Mouse (Mus musculus) midbrain, embryonic 10.5 days (tissue): ENCODE measurements around the gene Mrfap1. TPM values are rescaled to one million over a fixed set of nuclear protein-coding genes. Genes with fewer than 3 reads are reported as not detected.
A peak's percentile ranks its signal among the peaks of the same experiment; 100 is the strongest.
"Not testable (repeated sequence)": the region's sequence is repeated elsewhere in the genome, so short reads cannot be mapped to it uniquely, and the experiment has no call there.

Experiments used
- DNase-seq: peaks from one replicate; pipeline ENCODE4 v3.0.0-alpha.2; 2017; ENCODE audit warnings: low spot score
- H3K27ac ChIP-seq: fragments of 300-500 bp; sonication (generic); replicated peaks from 2 replicates; pipeline ENCODE4 v1.5.1; 2016; ENCODE audit warnings: mild to moderate bottlenecking
- H3K27me3 ChIP-seq: fragments of 300-500 bp; sonication (generic); 2 replicates; pipeline ENCODE4 v1.6.1; 2016; ENCODE audit warnings: low read depth, mild to moderate bottlenecking; ENCODE audit not compliant: poor library complexity, severe bottlenecking
- H3K36me3 ChIP-seq: fragments of 300-500 bp; sonication (generic); 2 replicates; pipeline ENCODE4 v1.6.1; 2016; ENCODE audit warnings: mild to moderate bottlenecking, moderate library complexity
- H3K4me1 ChIP-seq: fragments of 300-500 bp; sonication (generic); 2 replicates; pipeline ENCODE4 v1.6.1; 2016
- H3K4me3 ChIP-seq: fragments of 300-500 bp; sonication (generic); 2 replicates; pipeline ENCODE4 v1.5.1; 2016; ENCODE audit warnings: mild to moderate bottlenecking, moderate library complexity
- H3K9me3 ChIP-seq: fragments of 300-500 bp; sonication (generic); replicated peaks from 2 replicates; pipeline ENCODE4 v1.6.1; 2016; ENCODE audit warnings: mild to moderate bottlenecking
- WGBS: fragments of 180-500 bp; shearing (Covaris S2); methylation state at CpG from one replicate; pipeline ENCODE4 v1.1.7; 2016; 5-methylcytosine and 5-hydroxymethylcytosine counted together
- polyA plus RNA-seq: library from polyadenylated mRNA; unstranded; fragments of >200 nt; fragmentation: Nextera tagmentation; extraction: Ambion mirVana; gene quantifications from 2 replicates; pipeline ENCODE4 v1.2.1, GENCODE M21; 2016

The Mrfap1 gene
- polyA plus RNA-seq, 1 experiment from 2014 or later = 463 TPM

DNA sequence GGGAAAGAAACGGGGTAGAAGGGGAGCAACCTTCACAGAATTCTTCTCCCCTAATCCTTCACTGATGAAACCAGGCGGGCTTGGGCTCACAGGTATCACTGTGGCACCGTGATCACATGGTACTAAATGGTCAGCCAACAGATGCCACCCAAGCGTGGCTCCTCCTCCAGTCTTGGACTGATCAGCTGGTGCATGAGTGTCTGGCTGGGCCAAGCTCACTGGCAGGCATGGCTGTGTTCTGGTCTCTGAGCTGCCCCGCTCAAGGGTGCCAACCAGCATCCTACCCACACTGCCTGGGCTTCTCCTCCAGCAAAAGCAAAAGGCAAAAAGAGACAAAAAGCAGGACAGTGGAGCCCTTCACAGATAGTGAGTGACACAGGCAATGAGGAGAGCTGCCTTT is 23.2 kb upstream of the Mrfap1 start:
- Histone ChIP-seq H3K4me1 (no peaks in the 10 kb centered on the region), H3K9me3 (no peaks in the 10 kb centered on the region), H3K36me3 (peaks cover 78% of the 10 kb centered on the region), H3K4me3 (no peak overlapping the region), H3K27me3 (no peaks in the 10 kb centered on the region), H3K27ac (no peak overlapping the region)
- 90% methylated on average over 5 of the region's 5 CpGs for WGBS
- no peak for DNase-seq

DNA sequence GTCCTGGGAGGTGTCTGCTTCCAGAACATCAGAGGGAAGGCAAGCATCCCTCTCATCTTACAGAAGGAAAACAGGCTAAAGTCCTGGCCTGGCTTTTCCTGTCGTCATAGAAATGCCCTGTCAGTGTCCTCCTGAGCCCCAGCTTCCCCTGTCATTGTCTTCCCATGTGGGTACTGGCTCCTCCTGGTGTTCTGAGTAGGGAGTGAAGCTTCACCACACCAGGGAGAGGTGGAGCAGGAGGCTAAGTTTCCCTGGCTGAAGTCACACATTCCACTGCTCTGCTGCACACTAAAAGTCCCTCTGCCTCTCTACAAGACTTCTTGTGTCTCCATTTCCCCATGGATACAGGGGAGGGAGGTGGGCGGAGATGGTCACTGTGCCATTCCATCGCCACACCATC is 21.2 kb upstream of the Mrfap1 start:
- Histone ChIP-seq H3K27me3 (no peaks in the 10 kb centered on the region), H3K36me3 (peaks cover 79% of the 10 kb centered on the region), H3K27ac (no peak overlapping the region), H3K4me3 (no peak overlapping the region), H3K4me1 (no peaks in the 10 kb centered on the region), H3K9me3 (no peaks in the 10 kb centered on the region)
- 65% methylated on average over 3 of the region's 3 CpGs for WGBS
- no peak for DNase-seq

DNA sequence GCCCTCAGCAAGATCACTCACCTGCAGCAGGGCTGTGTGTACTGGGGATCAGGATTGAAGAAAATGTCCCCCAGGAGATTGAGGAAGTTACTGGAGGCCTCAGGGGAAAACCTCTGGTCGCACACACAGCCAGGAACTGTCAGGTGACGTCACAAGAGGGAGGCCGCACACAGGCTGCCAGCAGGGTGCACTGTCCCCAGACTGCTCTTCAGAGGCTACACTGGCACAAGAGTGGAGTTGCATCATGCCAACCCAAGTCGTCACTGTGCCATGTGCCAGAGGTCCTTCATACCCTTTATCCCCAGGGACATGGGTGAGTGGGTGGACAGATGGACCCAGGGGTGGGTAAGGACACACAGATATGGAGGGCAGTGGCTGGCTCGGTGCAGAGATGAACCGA is 18.0 kb upstream of the Mrfap1 start:
- Histone ChIP-seq H3K27me3 (no peaks in the 10 kb centered on the region), H3K9me3 (no peaks in the 10 kb centered on the region), H3K36me3 (peaks cover 56% of the 10 kb centered on the region), H3K27ac (no peak overlapping the region), H3K4me3 (no peak overlapping the region), H3K4me1 (no peaks in the 10 kb centered on the region)
- WGBS = 80% methylated on average over 6 of the region's 6 CpGs
- no peak for DNase-seq

DNA sequence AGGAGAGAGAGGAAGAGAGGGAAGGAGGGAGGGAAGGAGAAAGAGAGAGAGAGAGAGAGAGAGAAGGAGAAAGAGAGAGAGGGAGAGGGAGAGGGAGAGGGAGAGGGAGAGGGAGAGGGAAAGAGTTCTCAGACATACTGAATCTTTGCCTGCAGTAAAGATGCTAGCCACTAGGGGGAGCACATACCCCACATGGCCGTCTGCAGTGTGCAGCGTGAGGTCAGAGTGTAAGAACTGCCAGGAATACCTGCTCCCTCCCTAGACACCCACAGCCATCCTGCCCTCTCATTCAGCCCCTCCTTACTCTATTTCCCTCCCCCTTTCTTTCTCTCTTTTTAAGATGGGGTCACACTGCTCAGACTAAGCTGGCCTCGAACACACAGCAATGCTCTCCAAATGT is 14.8 kb upstream of the Mrfap1 start:
- 30% methylated on average over 3 of the region's 3 CpGs for WGBS
- no peaks in the 10 kb centered on the region for H3K4me1 ChIP-seq
- H3K4me3 ChIP-seq = no peak overlapping the region
- no peak overlapping the region for H3K27ac ChIP-seq
- H3K36me3 ChIP-seq = peaks cover 38% of the 10 kb centered on the region
- DNase-seq = peak; percentile 70
- no peaks in the 10 kb centered on the region for H3K27me3 ChIP-seq
- H3K9me3 ChIP-seq = no peaks in the 10 kb centered on the region

DNA sequence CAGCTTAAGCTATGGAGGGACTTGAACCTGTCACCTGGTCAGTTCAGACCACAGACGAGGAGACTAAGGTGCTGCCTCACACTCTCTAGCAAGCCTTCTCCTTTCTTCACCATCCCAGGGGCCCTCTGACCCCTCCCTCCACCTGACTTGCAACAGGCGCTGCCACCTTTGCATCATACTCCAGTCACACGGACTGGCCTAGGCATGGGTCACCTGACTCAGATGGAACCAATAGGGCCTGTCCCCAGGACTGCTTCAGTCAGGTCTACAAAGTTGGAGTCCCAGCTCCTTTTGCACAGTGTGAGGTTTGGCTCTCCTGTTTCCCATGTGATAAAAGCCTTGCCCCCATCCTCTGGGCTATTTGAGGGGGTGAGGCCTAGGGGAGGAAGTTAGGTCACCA is 14.1 kb upstream of the Mrfap1 start:
- Histone ChIP-seq H3K4me1 (no peaks in the 10 kb centered on the region), H3K9me3 (no peaks in the 10 kb centered on the region), H3K27me3 (no peaks in the 10 kb centered on the region), H3K27ac (no peak overlapping the region), H3K36me3 (peaks cover 30% of the 10 kb centered on the region), H3K4me3 (no peak overlapping the region)
- 78% methylated on average over 3 of the region's 3 CpGs for WGBS
- no peak for DNase-seq

DNA sequence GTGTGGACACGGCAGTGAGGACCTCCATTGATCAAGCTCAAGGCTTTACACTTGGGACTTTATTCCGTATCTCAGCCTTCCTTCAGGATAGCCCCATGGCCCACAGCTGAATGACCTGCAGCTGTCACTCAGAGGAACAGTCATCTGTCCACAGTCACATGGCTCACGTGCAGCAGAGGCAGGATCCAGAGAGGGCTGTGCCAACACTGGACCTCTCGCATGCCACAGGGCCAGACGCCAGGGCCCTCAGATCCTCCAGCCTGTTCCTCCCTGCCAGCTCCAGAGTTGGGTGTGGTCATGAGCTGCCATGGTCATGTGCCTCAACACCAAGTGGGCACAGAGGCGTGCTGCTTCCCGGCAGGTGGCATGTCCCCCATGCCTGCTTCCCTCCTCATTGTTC is 12.6 kb upstream of the Mrfap1 start:
- Histone ChIP-seq H3K27ac (no peak overlapping the region), H3K4me3 (no peak overlapping the region), H3K9me3 (no peaks in the 10 kb centered on the region), H3K36me3 (peaks cover 18% of the 10 kb centered on the region), H3K27me3 (no peaks in the 10 kb centered on the region), H3K4me1 (0 out of 2 replicates have a peak, but pooled peaks cover 2% of the 10 kb centered on the region)
- 86% methylated on average over 7 of the region's 7 CpGs for WGBS
- DNase-seq = no peak

DNA sequence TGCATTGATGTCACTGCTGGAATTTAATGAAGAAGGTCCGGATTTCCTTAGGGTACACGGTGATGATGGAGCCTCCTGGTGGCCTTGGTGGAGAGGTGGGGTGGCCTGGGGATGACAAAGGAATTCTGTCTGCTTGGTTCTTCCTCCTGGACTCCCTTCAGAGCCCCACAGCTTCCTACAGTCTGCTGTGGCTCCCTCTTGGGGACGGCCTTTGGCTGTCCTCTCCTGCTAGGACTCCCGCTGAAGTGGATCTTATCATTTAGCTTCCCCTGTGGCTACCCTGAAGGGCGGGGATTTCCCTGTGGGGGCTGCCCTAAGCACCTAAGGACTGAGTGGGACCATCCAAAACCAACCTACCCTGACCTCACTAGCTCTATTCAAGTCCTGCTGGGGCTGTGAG is 10.5 kb upstream of the Mrfap1 start:
- no peaks in the 10 kb centered on the region for H3K9me3 ChIP-seq
- no peaks in the 10 kb centered on the region for H3K36me3 ChIP-seq
- WGBS = 28% methylated on average over 5 of the region's 5 CpGs
- no peak for DNase-seq
- no peaks in the 10 kb centered on the region for H3K27me3 ChIP-seq
- 0 out of 2 replicates have a peak, but pooled peaks cover 2% of the 10 kb centered on the region for H3K4me1 ChIP-seq
- H3K4me3 ChIP-seq = no peak overlapping the region
- H3K27ac ChIP-seq = no peak overlapping the region

DNA sequence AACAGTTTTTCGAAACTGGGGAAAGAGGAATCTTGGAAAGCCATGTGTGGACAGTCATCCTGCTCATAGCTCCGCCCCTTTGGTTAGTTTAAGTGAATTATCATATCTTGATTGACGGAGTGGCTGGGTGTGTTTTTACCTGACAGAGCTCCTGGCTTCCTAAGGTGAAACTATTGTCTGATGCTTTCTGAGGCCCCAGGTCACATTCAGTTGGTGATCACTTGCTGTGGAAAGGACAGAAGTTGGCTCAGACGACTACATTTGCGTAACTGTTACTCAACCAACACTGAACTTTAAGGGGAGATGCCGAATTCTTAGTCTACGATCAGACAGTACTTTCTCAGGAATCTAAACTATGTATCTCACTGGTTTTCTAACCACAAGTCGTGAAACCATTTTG is 719 bp upstream of the Mrfap1 start:
- Histone ChIP-seq H3K9me3 (no peaks in the 10 kb centered on the region), H3K27me3 (peaks cover 8% of the 10 kb centered on the region; the same call in 1 of the 2 replicates), H3K27ac (peak overlapping the region; percentile 94), H3K36me3 (peaks cover 25% of the 10 kb centered on the region), H3K4me1 (peaks cover 15% of the 10 kb centered on the region), H3K4me3 (peak overlapping the region; percentile 75)
- DNase-seq = no peak
- whole genome bisulfite sequencing = 55% methylated on average over 8 of the region's 8 CpGs

DNA sequence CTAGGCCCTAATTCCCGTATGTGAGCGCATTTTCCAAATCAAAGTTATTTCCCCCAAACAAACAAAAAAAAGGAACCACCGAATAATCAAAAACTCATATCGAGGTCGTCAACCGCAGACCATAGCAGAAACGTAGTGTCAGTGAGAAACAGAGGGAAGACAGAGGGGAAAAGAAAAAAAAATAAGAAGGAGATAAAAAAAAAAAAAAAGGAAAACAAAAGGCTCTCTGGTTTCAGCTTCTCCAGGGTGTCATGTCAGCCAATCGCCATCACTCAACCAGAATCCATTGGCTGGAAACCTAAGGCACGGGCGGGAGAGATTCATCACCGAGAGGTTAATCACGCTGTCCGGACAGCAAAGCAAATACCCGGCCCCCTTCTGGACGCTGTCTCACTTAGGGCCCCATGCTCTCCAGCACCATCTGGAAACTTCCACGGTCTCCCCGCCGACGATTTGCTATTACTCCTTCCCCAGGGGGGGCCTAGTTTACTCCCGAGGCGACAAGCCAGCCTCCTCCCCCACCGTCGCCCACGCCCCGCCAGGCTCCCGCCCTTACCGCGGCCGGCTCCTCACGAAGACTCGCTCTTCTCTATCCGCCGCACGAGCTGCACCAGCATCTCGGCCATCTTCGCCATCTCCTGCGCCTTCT is 801 bp downstream of the Mrfap1 start:
- WGBS = 5% methylated on average over 34 of the region's 37 CpGs
- DNase-seq = peak; percentile 68
- Histone ChIP-seq H3K4me3 (peak overlapping the region; percentile 75), H3K36me3 (peaks cover 25% of the 10 kb centered on the region), H3K27ac (peak overlapping the region; percentile 94), H3K4me1 (peaks cover 15% of the 10 kb centered on the region)
- H3K9me3 ChIP-seq, H3K27me3 ChIP-seq: not testable (repeated sequence)

DNA sequence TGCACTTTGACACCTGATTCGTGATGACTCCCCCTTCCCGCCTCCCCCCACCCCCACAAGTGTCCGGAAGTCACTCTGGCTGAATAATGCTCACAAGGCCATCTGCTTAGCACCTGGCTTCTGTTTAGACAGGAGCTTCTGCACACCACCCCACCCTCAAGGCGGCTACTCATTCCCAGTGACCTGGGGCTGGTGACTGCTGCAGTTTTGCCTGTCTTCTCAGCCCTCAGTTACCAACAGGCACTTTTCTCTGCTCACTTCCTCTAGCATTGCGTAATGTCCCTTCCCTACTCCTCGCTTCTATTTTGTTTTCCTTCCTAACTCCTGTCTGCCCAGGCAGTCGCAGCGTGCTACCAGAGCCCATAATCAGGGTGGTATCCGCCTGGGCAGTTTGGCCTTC is 4.7 kb downstream of the Mrfap1 start:
- H3K36me3 ChIP-seq = peaks cover 25% of the 10 kb centered on the region
- H3K27ac ChIP-seq = no peak overlapping the region
- no peak overlapping the region for H3K4me3 ChIP-seq
- H3K9me3 ChIP-seq = no peaks in the 10 kb centered on the region
- H3K4me1 ChIP-seq = peaks cover 10% of the 10 kb centered on the region
- H3K27me3 ChIP-seq = no peaks in the 10 kb centered on the region
- DNase-seq = no peak
- WGBS = 88% methylated on average over 9 of the region's 9 CpGs

DNA sequence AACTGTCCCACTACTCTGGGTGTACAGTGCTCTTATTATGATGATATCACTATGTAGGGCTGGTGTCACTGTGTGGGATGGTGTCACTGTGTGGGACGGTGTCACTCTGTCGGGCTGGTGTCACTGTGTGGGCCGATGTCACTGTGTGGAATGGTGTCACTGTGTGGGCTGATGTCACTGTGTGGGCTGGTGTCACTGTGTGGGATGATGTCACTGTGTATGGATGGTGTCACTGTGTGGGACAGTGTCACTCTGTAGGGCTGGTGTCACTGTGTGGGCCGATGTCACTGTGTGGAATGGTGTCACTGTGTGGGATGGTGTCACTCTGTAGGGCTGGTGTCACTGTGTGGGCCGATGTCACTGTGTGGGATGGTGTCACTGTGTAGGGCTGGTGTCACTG is 10.5 kb downstream of the Mrfap1 start:
- no peak overlapping the region for H3K27ac ChIP-seq
- 96% methylated on average over 5 of the region's 5 CpGs for WGBS
- no peaks in the 10 kb centered on the region for H3K36me3 ChIP-seq
- H3K27me3 ChIP-seq = no peaks in the 10 kb centered on the region
- no peaks in the 10 kb centered on the region for H3K4me1 ChIP-seq
- peaks cover 10% of the 10 kb centered on the region; the same call in 1 of the 2 replicates for H3K9me3 ChIP-seq
- H3K4me3 ChIP-seq = no peak overlapping the region
- DNase-seq = no peak

DNA sequence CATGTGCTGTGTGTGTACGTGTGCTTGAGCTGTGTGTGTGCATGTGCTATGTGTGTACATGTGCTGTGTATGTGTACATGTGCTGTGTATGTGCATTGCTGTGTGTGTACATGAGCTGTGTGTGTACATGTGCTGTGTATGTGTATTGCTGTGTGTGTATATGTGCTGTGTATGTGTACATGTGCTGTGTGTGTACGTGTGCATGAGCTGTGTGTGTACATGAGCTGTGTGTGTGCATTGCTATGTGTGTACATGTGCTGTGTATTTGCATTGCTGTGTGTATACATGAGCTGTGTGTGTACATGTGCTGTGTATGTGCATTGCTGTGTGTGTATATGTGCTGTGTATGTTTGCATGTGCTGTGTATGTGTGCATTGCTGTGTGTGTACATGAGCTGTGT is 17.1 kb downstream of the Mrfap1 start:
- Histone ChIP-seq H3K36me3 (no peaks in the 10 kb centered on the region), H3K27ac (no peak overlapping the region), H3K4me3 (no peak overlapping the region), H3K9me3 (peaks cover 18% of the 10 kb centered on the region; the same call in 1 of the 2 replicates), H3K4me1 (peaks cover 11% of the 10 kb centered on the region), H3K27me3 (no peaks in the 10 kb centered on the region)
- WGBS = 87% methylated on average over 2 of the region's 2 CpGs
- DNase-seq = no peak

DNA sequence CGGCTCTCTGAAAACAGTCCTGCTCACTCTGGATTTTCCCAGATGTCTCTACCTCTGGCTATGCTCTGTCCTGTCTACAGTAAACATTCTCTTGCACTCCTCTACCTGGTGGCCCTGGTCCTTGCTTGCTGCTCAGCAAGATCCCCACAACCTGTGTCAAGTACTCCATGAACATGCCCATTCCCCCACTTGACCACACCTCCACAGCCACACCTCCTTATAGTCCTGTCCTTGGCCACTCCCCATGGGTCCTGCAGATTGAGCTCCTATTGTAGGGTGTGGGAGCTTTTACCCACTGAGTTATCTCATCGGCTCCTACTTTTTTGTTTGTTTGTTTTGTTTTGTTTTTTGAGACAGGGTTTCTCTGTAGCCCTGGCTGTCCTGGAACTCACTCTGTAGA is 17.7 kb downstream of the Mrfap1 start:
- DNase-seq = no peak
- H3K4me1 ChIP-seq = peaks cover 11% of the 10 kb centered on the region
- WGBS = 91% methylated on average over 1 of the region's 2 CpGs
- H3K4me3 ChIP-seq = no peak overlapping the region
- H3K9me3 ChIP-seq = peaks cover 13% of the 10 kb centered on the region; the same call in 1 of the 2 replicates
- no peak overlapping the region for H3K27ac ChIP-seq
- H3K36me3 ChIP-seq = no peaks in the 10 kb centered on the region
- H3K27me3 ChIP-seq = no peaks in the 10 kb centered on the region

DNA sequence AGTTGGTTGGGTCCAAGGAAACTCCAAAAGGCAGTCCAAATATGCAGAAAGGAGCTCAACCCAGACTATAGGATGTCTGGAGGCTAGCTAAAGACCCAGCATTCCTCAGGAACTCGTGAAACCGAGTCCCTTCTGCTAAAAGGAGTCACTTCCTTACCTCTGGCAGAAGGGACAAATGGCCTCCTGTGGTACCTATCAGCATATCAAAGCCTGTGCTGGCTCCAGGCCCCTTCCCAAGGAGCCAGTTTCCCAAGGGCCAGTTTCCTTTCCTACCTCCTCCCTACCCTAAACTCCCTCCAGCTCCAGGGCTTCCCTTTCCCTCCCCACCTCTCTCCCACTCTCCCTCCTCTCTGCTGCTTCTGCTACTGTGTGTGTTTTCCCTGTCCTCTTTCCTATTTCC is 19.4 kb downstream of the Mrfap1 start:
- no peak for DNase-seq
- WGBS = 3% methylated on average over 2 of the region's 2 CpGs
- no peaks in the 10 kb centered on the region for H3K27me3 ChIP-seq
- peaks cover 11% of the 10 kb centered on the region for H3K4me1 ChIP-seq
- peaks cover 13% of the 10 kb centered on the region; the same call in 1 of the 2 replicates for H3K9me3 ChIP-seq
- no peaks in the 10 kb centered on the region for H3K36me3 ChIP-seq
- no peak overlapping the region for H3K27ac ChIP-seq
- no peak overlapping the region for H3K4me3 ChIP-seq
